Mouse (Mus musculus): ENCODE data around the gene Tsnaxip1. TPM values are rescaled to one million over a fixed set of nuclear protein-coding genes. Genes with fewer than 3 reads are reported as not detected.

The Tsnaxip1 gene
- polyA plus RNA-seq, 1 experiment from 2014 or later: not detected

GRCm38 (mm10) chr8:105874301-105874700 is 46.8 kb downstream of the Tsnaxip1 start:
- Histone ChIP-seq H3K27ac (ENCODE audit: low read length) (no peak overlapping the region), H3K4me2 (ENCODE audit: low read depth, low read length) (no peak overlapping the region), H3K9me3 (ENCODE audit: control insufficient read depth, low read length) (no peaks in the 10 kb centered on the region), H3K4me3 (ENCODE audit: low read length) (no peak overlapping the region), H3K9ac (ENCODE audit: low read depth, low read length) (no peak overlapping the region), H3K27me3 (replicated peaks; ENCODE audit: control insufficient read depth, insufficient read depth, low read length) (no peaks in the 10 kb centered on the region), H3K4me1 (ENCODE audit: control insufficient read depth, insufficient read depth, low read length) (no peaks in the 10 kb centered on the region; the same call in 1 of the 2 replicates), H3K36me3 (ENCODE audit: control insufficient read depth, insufficient read depth, low read length) (peaks cover 22% of the 10 kb centered on the region)
- ATAC-seq: no peak
- WGBS: 80% methylated on average over 6 of the region's 6 CpGs

DNA sequence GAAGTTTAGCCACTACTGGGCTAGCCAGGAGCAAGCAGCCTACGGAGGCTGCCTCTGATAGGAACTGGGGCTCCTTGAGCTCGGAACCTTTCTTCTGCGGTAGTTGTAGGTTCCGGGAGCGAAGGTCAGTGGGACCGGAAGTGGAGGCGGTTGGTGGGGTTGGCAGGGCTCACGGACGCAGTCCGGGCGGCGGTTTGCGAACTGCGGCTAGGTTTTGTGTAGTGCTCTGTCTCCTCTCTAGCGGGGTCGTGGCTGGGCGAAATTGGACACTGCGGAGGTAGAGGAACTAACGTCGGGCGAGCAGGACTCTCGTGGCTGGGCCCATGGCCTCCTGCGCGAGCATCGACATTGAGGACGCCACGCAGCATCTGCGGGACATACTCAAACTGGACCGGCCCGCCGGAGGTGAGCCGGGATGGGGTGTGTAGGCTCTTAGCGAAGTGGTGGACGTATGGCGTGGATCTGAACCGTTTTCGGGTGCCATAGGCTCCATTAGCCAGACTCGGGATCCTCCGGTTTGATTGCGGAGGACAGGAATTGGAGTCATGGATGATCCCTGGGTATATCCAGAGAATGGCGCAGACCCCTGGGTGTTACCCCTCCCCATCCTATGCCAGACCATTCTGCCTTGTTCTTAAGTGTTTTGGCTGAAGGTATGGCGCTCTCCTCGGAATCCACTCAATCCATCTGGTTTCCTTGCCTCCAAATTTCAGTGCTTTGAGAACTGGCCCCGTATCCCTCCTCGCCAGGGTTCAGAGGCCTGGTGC is 53.4 kb downstream of the Tsnaxip1 start, which contains the start of gene Edc4:
Edc4 (plus strand) TSS at position 128 of the 767 bp plus-strand sequence.
- Histone ChIP-seq H3K27ac (ENCODE audit: low read length) (peak within 1 kb of the TSS; percentile 63), H3K4me1 (ENCODE audit: control insufficient read depth, insufficient read depth, low read length) (peaks cover 10% of the 10 kb centered on the region), H3K36me3 (ENCODE audit: control insufficient read depth, insufficient read depth, low read length) (peaks cover 16% of the 10 kb centered on the region), H3K27me3 (replicated peaks; ENCODE audit: control insufficient read depth, insufficient read depth, low read length) (no peaks in the 10 kb centered on the region), H3K9me3 (ENCODE audit: control insufficient read depth, low read length) (no peaks in the 10 kb centered on the region), H3K4me2 (ENCODE audit: low read depth, low read length) (peak within 1 kb of the TSS; percentile 86), H3K9ac (ENCODE audit: low read depth, low read length) (peak within 1 kb of the TSS; percentile 94), H3K4me3 (ENCODE audit: low read length) (peak within 1 kb of the TSS; percentile 95)
- WGBS: under 1% methylated on average over 45 of the region's 45 CpGs
- ATAC-seq: peak; percentile 91

GRCm38 (mm10) chr8:105889756-105890465 is 62.4 kb downstream of the Tsnaxip1 start:
- H3K4me1 ChIP-seq (ENCODE audit: control insufficient read depth, insufficient read depth, low read length): no peaks in the 10 kb centered on the region
- peaks cover 42% of the 10 kb centered on the region for H3K36me3 ChIP-seq (ENCODE audit: control insufficient read depth, insufficient read depth, low read length)
- no peak overlapping the region for H3K9ac ChIP-seq (ENCODE audit: low read depth, low read length)
- ATAC-seq: no peak
- 92% methylated on average over 12 of the region's 12 CpGs for WGBS
- H3K27ac ChIP-seq (ENCODE audit: low read length): no peak overlapping the region
- no peaks in the 10 kb centered on the region for H3K27me3 ChIP-seq (replicated peaks; ENCODE audit: control insufficient read depth, insufficient read depth, low read length)
- H3K4me3 ChIP-seq (ENCODE audit: low read length): no peak overlapping the region
- no peak overlapping the region for H3K4me2 ChIP-seq (ENCODE audit: low read depth, low read length)
- no peaks in the 10 kb centered on the region for H3K9me3 ChIP-seq (ENCODE audit: control insufficient read depth, low read length)

DNA sequence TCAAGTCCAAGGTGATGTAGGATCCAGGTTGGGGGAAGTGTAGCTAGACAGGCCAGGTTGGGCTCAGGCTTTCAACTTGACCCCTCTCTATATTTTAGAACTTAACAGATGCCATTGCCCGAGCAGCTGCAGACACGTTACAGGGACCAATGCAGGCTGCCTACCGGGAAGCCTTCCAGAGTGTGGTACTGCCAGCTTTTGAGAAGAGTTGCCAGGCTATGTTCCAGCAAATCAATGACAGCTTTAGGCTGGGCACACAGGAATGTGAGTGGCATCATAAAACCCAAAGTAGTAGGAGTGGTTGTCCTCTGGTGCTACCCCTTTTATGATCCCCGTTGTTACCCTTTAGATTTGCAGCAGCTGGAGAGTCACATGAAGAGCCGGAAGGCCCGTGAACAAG is 63.3 kb downstream of the Tsnaxip1 start:
- Histone ChIP-seq H3K4me2 (ENCODE audit: low read depth, low read length) (no peak overlapping the region), H3K9ac (ENCODE audit: low read depth, low read length) (no peak overlapping the region), H3K9me3 (ENCODE audit: control insufficient read depth, low read length) (no peaks in the 10 kb centered on the region), H3K27ac (ENCODE audit: low read length) (no peak overlapping the region), H3K27me3 (replicated peaks; ENCODE audit: control insufficient read depth, insufficient read depth, low read length) (no peaks in the 10 kb centered on the region), H3K4me3 (ENCODE audit: low read length) (no peak overlapping the region), H3K4me1 (ENCODE audit: control insufficient read depth, insufficient read depth, low read length) (no peaks in the 10 kb centered on the region), H3K36me3 (ENCODE audit: control insufficient read depth, insufficient read depth, low read length) (peaks cover 37% of the 10 kb centered on the region)
- 92% methylated on average over 6 of the region's 6 CpGs for WGBS
- ATAC-seq: no peak

GRCm38 (mm10) chr8:105892432-105892831 is 64.9 kb downstream of the Tsnaxip1 start:
- WGBS: 82% methylated on average over 6 of the region's 6 CpGs
- Histone ChIP-seq H3K4me1 (ENCODE audit: control insufficient read depth, insufficient read depth, low read length) (no peaks in the 10 kb centered on the region), H3K27me3 (replicated peaks; ENCODE audit: control insufficient read depth, insufficient read depth, low read length) (no peaks in the 10 kb centered on the region), H3K27ac (ENCODE audit: low read length) (no peak overlapping the region), H3K4me2 (ENCODE audit: low read depth, low read length) (no peak overlapping the region), H3K36me3 (ENCODE audit: control insufficient read depth, insufficient read depth, low read length) (peaks cover 26% of the 10 kb centered on the region), H3K4me3 (ENCODE audit: low read length) (no peak overlapping the region), H3K9me3 (ENCODE audit: control insufficient read depth, low read length) (no peaks in the 10 kb centered on the region), H3K9ac (ENCODE audit: low read depth, low read length) (no peak overlapping the region)
- ATAC-seq: no peak

- Histone ChIP-seq H3K27me3 (replicated peaks; ENCODE audit: control insufficient read depth, insufficient read depth, low read length) (no peaks in the 10 kb centered on the region), H3K36me3 (ENCODE audit: control insufficient read depth, insufficient read depth, low read length) (peaks cover 17% of the 10 kb centered on the region), H3K9ac (ENCODE audit: low read depth, low read length) (peak within 1 kb of the TSS; percentile 9; the same call in 1 of the 2 replicates), H3K4me3 (ENCODE audit: low read length) (no peak within 1 kb of the TSS), H3K27ac (ENCODE audit: low read length) (no peak within 1 kb of the TSS), H3K9me3 (ENCODE audit: control insufficient read depth, low read length) (no peaks in the 10 kb centered on the region), H3K4me2 (ENCODE audit: low read depth, low read length) (0 out of 2 replicates have a peak within 1 kb of the TSS, but pooled peaks have one; percentile 10), H3K4me1 (ENCODE audit: control insufficient read depth, insufficient read depth, low read length) (no peaks in the 10 kb centered on the region)
- peak; percentile 83 for ATAC-seq
- WGBS: 11% methylated on average over 11 of the region's 11 CpGs
Measured at GRCm38 (mm10) chr8:105893339-105893738, 65.8 kb downstream of the Tsnaxip1 start, which contains the start of gene Nrn1l. Gene Nrn1l, plus strand, starts transcription at chr8:105893567.

Other genes starting within 250 kb of the Tsnaxip1 start
- gene Ripor1, start 222.5 kb upstream of the Tsnaxip1 start, polyA plus RNA-seq (2015; fragmentation: Nextera tagmentation; extraction: Ambion mirVana): 17.1 and 17.8 TPM in 2 replicates
- gene Ctcf, start 191.2 kb upstream of the Tsnaxip1 start, polyA plus RNA-seq (2015; fragmentation: Nextera tagmentation; extraction: Ambion mirVana): 73.7 and 86.4 TPM in 2 replicates
- gene Agrp, start 190.3 kb upstream of the Tsnaxip1 start, polyA plus RNA-seq (2015; fragmentation: Nextera tagmentation; extraction: Ambion mirVana): 0.66 and 0.92 TPM in 2 replicates
- 0.64 and 0.79 TPM in 2 replicates for gene Carmil2, start 141.5 kb upstream of the Tsnaxip1 start, polyA plus RNA-seq (2015; fragmentation: Nextera tagmentation; extraction: Ambion mirVana)
- 53.0 and 55.0 TPM in 2 replicates for gene Acd, start 126.6 kb upstream of the Tsnaxip1 start, polyA plus RNA-seq (2015; fragmentation: Nextera tagmentation; extraction: Ambion mirVana)
- gene Pard6a, start 126.6 kb upstream of the Tsnaxip1 start, polyA plus RNA-seq (2015; fragmentation: Nextera tagmentation; extraction: Ambion mirVana): 12.0 and 12.6 TPM in 2 replicates
- not detected in 2 replicates for gene 4933405L10Rik, start 120.1 kb upstream of the Tsnaxip1 start, polyA plus RNA-seq (2015; fragmentation: Nextera tagmentation; extraction: Ambion mirVana)
- gene Enkd1, start 119.5 kb upstream of the Tsnaxip1 start, polyA plus RNA-seq (2015; fragmentation: Nextera tagmentation; extraction: Ambion mirVana): 11.2 and 13.6 TPM in 2 replicates
- gene Gfod2, start 69.1 kb upstream of the Tsnaxip1 start, polyA plus RNA-seq (2015; fragmentation: Nextera tagmentation; extraction: Ambion mirVana): 8.7 and 10.9 TPM in 2 replicates
- 7.1 and 8.2 TPM in 2 replicates for gene Ranbp10, start 381 bp upstream of the Tsnaxip1 start, polyA plus RNA-seq (2015; fragmentation: Nextera tagmentation; extraction: Ambion mirVana)
- gene Cenpt, start 25.5 kb downstream of the Tsnaxip1 start, polyA plus RNA-seq (2015; fragmentation: Nextera tagmentation; extraction: Ambion mirVana): 25.5 and 28.9 TPM in 2 replicates
- 49.4 and 49.6 TPM in 2 replicates for gene Thap11, start 27.4 kb downstream of the Tsnaxip1 start, polyA plus RNA-seq (2015; fragmentation: Nextera tagmentation; extraction: Ambion mirVana)
- gene Nutf2, start 32.8 kb downstream of the Tsnaxip1 start, polyA plus RNA-seq (2015; fragmentation: Nextera tagmentation; extraction: Ambion mirVana): 165 and 207 TPM in 2 replicates
- 31.6 and 34.9 TPM in 2 replicates for gene Edc4, start 53.1 kb downstream of the Tsnaxip1 start, polyA plus RNA-seq (2015; fragmentation: Nextera tagmentation; extraction: Ambion mirVana)
- gene Nrn1l, start 65.8 kb downstream of the Tsnaxip1 start, polyA plus RNA-seq (2015; fragmentation: Nextera tagmentation; extraction: Ambion mirVana): 0.29 and 0.33 TPM in 2 replicates
- gene Pskh1, start 72.7 kb downstream of the Tsnaxip1 start, polyA plus RNA-seq (2015; fragmentation: Nextera tagmentation; extraction: Ambion mirVana): 25.6 and 26.6 TPM in 2 replicates
- 3.1 and 6.2 TPM in 2 replicates for gene Ctrl, start 106.1 kb downstream of the Tsnaxip1 start, polyA plus RNA-seq (2015; fragmentation: Nextera tagmentation; extraction: Ambion mirVana)
- gene Psmb10, start 110.7 kb downstream of the Tsnaxip1 start, polyA plus RNA-seq (2015; fragmentation: Nextera tagmentation; extraction: Ambion mirVana): 115 and 116 TPM in 2 replicates
- 1.7 and 2.8 TPM in 2 replicates for gene Lcat, start 115.7 kb downstream of the Tsnaxip1 start, polyA plus RNA-seq (2015; fragmentation: Nextera tagmentation; extraction: Ambion mirVana)
- gene Slc12a4, start 138.4 kb downstream of the Tsnaxip1 start, polyA plus RNA-seq (2015; fragmentation: Nextera tagmentation; extraction: Ambion mirVana): 19.4 and 21.8 TPM in 2 replicates
- gene Dpep3, start 151.7 kb downstream of the Tsnaxip1 start, polyA plus RNA-seq (2015; fragmentation: Nextera tagmentation; extraction: Ambion mirVana): not detected in 2 replicates
- gene Dus2, start 163.6 kb downstream of the Tsnaxip1 start, polyA plus RNA-seq (2015; fragmentation: Nextera tagmentation; extraction: Ambion mirVana): 17.2 and 17.6 TPM in 2 replicates
- gene Dpep2nb, start 178.2 kb downstream of the Tsnaxip1 start, polyA plus RNA-seq (2015; fragmentation: Nextera tagmentation; extraction: Ambion mirVana): 0.12 TPM in 1 of 2 replicates, not detected in the other
- gene Ddx28, start 184.2 kb downstream of the Tsnaxip1 start, polyA plus RNA-seq (2015; fragmentation: Nextera tagmentation; extraction: Ambion mirVana): 13.7 and 15.1 TPM in 2 replicates
- gene Nfatc3, start 231.1 kb downstream of the Tsnaxip1 start, polyA plus RNA-seq (2015; fragmentation: Nextera tagmentation; extraction: Ambion mirVana): 4.0 and 4.5 TPM in 2 replicates